Mouse (Mus musculus) forebrain, embryonic 16.5 days (tissue): ENCODE results near the gene Atl2. TPM values are rescaled to one million over a fixed set of nuclear protein-coding genes. Genes with fewer than 3 reads are reported as not detected.

ENCODE experiments used
- ATAC-seq: fragments of 200-750 bp; cut with Nextera tagmentation; 2 replicates; pipeline ENCODE4 v1.8.0; 2017; ENCODE audit warnings: mild to moderate bottlenecking, moderate library complexity
- H3K27ac ChIP-seq: fragments of 300-500 bp; sonication (generic); 2 replicates; pipeline ENCODE4 v1.5.1; 2014; ENCODE audit warnings: low read length, control low read depth
- H3K27me3 ChIP-seq: fragments of 300-500 bp; sonication (generic); replicated peaks from 2 replicates; pipeline ENCODE4 v1.6.1; 2014; ENCODE audit warnings: low read length; ENCODE audit not compliant: control insufficient read depth, insufficient read depth
- H3K36me3 ChIP-seq: fragments of 300-500 bp; sonication (generic); 2 replicates; pipeline ENCODE4 v1.6.1; 2014; ENCODE audit not compliant: control insufficient read depth, insufficient read depth
- H3K4me1 ChIP-seq: fragments of 300-500 bp; sonication (generic); replicated peaks from 2 replicates; pipeline ENCODE4 v1.6.1; 2014; ENCODE audit warnings: low read length; ENCODE audit not compliant: control insufficient read depth, insufficient read depth
- H3K4me2 ChIP-seq: fragments of 300-500 bp; sonication (generic); 2 replicates; pipeline ENCODE4 v1.6.1; 2014; ENCODE audit warnings: mild to moderate bottlenecking, low read length, control low read depth
- H3K4me3 ChIP-seq: fragments of 300-500 bp; sonication (generic); replicated peaks from 2 replicates; pipeline ENCODE4 v1.5.1; 2014; ENCODE audit warnings: mild to moderate bottlenecking, low read length, control low read depth
- H3K9ac ChIP-seq: fragments of 300-500 bp; sonication (generic); replicated peaks from 2 replicates; pipeline ENCODE4 v1.6.1; 2014; ENCODE audit warnings: low read depth, low read length, control low read depth
- H3K9me3 ChIP-seq: fragments of 300-500 bp; sonication (generic); 2 replicates; pipeline ENCODE4 v1.6.1; 2016; ENCODE audit warnings: low read length; ENCODE audit not compliant: control insufficient read depth
- WGBS: fragments of 180-500 bp; shearing (Covaris S2); extraction: QIAGEN DNeasy Blood & Tissue Kit; methylation state at CpG from one replicate; pipeline ENCODE4 v1.1.7; 2014; 5-methylcytosine and 5-hydroxymethylcytosine counted together
- polyA plus RNA-seq: library from polyadenylated mRNA; unstranded; fragments of >200 nt; fragmentation: Nextera tagmentation; extraction: Ambion mirVana; gene quantifications from 2 replicates; pipeline ENCODE4 v1.2.1, GENCODE M21; 2015

Atl2 gene
- polyA plus RNA-seq, 1 experiment from 2014 or later, result 38.6 TPM

DNA sequence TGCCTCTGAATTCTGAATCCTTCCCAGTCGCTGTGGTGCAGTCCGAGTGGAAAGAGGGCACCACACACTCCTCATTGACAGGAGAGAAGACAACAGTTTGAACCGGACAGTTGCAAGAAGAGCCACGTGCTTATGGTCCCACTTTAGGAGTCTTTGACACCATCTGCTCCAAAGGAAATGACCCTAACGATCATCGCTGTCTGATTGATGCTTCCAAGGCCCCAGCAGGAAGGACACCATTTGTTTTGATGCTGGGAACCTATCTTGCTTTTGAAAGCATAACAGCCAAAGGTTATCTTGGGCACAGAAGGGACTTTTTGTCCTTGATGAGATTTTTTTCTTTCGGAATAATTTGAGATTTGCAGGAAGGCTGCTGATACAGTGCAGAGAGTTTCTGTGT lies 58.9 kb downstream of the Atl2 start:
- H3K9ac ChIP-seq, result no peak overlapping the region
- no peak for ATAC-seq
- WGBS, result 79% methylated on average over 7 of the region's 7 CpGs
- no peaks in the 10 kb centered on the region for H3K36me3 ChIP-seq
- H3K4me1 ChIP-seq, result no peaks in the 10 kb centered on the region
- no peaks in the 10 kb centered on the region for H3K27me3 ChIP-seq
- no peak overlapping the region for H3K27ac ChIP-seq
- H3K4me2 ChIP-seq, result no peak overlapping the region
- H3K4me3 ChIP-seq, result no peak overlapping the region
- H3K9me3 ChIP-seq, result no peaks in the 10 kb centered on the region

DNA sequence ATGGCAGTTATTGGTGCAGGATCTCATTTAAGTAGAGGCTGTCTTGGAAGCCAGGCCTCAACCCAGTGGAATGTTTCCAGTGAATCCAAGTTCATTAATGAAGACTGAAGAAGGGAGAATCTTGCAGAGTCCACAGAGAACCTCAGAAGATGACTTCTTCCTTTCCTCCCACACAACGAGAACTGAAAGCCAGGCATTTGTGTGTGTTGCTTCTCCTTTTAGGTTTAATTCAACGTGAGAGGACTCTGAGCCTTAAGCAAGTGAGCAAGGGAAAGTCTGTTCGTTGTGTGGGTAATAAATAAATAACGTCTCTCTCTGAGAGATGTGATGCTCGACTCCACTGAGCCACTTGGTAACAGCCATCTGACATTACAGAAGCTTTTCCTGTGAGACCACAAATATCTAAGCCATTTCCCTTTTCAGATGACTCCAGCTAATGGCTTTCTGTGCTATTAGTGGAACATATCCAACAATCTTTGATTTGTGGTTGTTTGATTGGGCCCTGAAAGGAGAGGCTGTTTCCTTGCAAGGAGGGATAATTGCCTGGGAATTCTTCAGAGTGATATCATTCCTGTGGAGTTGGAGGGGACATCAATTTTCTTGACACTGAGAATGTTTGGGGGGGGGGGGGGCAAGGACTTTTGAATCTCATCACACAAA lies 60.1 kb downstream of the Atl2 start:
- no peak overlapping the region for H3K4me3 ChIP-seq
- H3K4me2 ChIP-seq, result no peak overlapping the region
- no peak overlapping the region for H3K9ac ChIP-seq
- no peak overlapping the region for H3K27ac ChIP-seq
- H3K4me1 ChIP-seq, result no peaks in the 10 kb centered on the region
- no peaks in the 10 kb centered on the region for H3K36me3 ChIP-seq
- ATAC-seq, result no peak
- no peaks in the 10 kb centered on the region for H3K9me3 ChIP-seq
- 75% methylated on average over 5 of the region's 5 CpGs for WGBS
- H3K27me3 ChIP-seq, result no peaks in the 10 kb centered on the region

GRCm38 (mm10) chr17:79832284-79832683 lies 63.6 kb downstream of the Atl2 start:
- Histone ChIP-seq H3K9me3 (no peaks in the 10 kb centered on the region), H3K4me2 (no peak overlapping the region), H3K4me3 (no peak overlapping the region), H3K36me3 (no peaks in the 10 kb centered on the region), H3K9ac (no peak overlapping the region), H3K27ac (no peak overlapping the region), H3K27me3 (no peaks in the 10 kb centered on the region), H3K4me1 (no peaks in the 10 kb centered on the region)
- 59% methylated on average over 1 of the region's 1 CpGs for WGBS
- ATAC-seq, result no peak

- H3K9ac ChIP-seq, result no peak overlapping the region
- no peak for ATAC-seq
- 70% methylated on average over 6 of the region's 6 CpGs for WGBS
- no peak overlapping the region for H3K27ac ChIP-seq
- H3K4me2 ChIP-seq, result no peak overlapping the region
- no peaks in the 10 kb centered on the region for H3K9me3 ChIP-seq
- peaks cover 5% of the 10 kb centered on the region; the same call in 1 of the 2 replicates for H3K4me1 ChIP-seq
- H3K27me3 ChIP-seq, result no peaks in the 10 kb centered on the region
- H3K4me3 ChIP-seq, result no peak overlapping the region
- no peaks in the 10 kb centered on the region for H3K36me3 ChIP-seq
Observed at GRCm38 (mm10) chr17:79826482-79827034, 69.4 kb downstream of the Atl2 start.

- H3K4me3 ChIP-seq, result no peak overlapping the region
- no peaks in the 10 kb centered on the region for H3K27me3 ChIP-seq
- H3K9ac ChIP-seq, result no peak overlapping the region
- WGBS, result 73% methylated on average over 11 of the region's 11 CpGs
- H3K9me3 ChIP-seq, result no peaks in the 10 kb centered on the region
- peaks cover 5% of the 10 kb centered on the region; the same call in 1 of the 2 replicates for H3K4me1 ChIP-seq
- ATAC-seq, result peak; percentile 49; the same call in 1 of the 2 replicates
- no peak overlapping the region for H3K27ac ChIP-seq
- no peak overlapping the region for H3K4me2 ChIP-seq
- H3K36me3 ChIP-seq, result no peaks in the 10 kb centered on the region
Observed at GRCm38 (mm10) chr17:79825241-79826030, 70.5 kb downstream of the Atl2 start.

- 42% methylated on average over 1 of the region's 1 CpGs for WGBS
- ATAC-seq, result no peak
- Histone ChIP-seq H3K9me3 (no peaks in the 10 kb centered on the region), H3K27ac (no peak overlapping the region), H3K36me3 (no peaks in the 10 kb centered on the region), H3K4me1 (peaks cover 5% of the 10 kb centered on the region; the same call in 1 of the 2 replicates), H3K27me3 (no peaks in the 10 kb centered on the region), H3K9ac (no peak overlapping the region), H3K4me2 (no peak overlapping the region), H3K4me3 (no peak overlapping the region)
Observed at GRCm38 (mm10) chr17:79824406-79824805, 71.5 kb downstream of the Atl2 start.

GRCm38 (mm10) chr17:79818884-79819283 lies 77.0 kb downstream of the Atl2 start:
- Histone ChIP-seq H3K27ac (no peak overlapping the region), H3K9me3 (no peaks in the 10 kb centered on the region), H3K36me3 (no peaks in the 10 kb centered on the region), H3K9ac (no peak overlapping the region), H3K27me3 (no peaks in the 10 kb centered on the region), H3K4me2 (no peak overlapping the region), H3K4me1 (no peaks in the 10 kb centered on the region), H3K4me3 (no peak overlapping the region)
- 20% methylated on average over 3 of the region's 3 CpGs for whole genome bisulfite sequencing
- no peak for ATAC-seq

DNA sequence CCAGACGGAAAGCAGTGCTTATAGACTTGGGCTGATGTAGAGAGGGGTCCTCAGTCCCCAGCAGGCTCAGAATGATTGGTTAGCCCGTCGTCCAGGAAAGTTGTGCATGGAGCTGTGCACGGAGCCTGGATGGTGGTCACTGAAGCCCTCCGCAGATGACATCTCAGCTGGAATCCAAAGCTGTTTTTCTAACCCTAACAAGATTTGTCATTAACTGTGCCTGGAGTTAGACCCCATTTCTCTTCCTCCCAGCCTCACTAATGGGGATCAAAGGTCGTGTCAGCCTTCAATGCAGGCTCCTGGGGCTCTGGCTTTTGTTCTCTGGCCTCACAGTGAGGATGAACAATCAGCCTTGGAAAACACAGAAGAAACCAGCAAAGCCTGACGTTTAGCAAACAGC lies 77.9 kb downstream of the Atl2 start:
- ATAC-seq, result no peak

GRCm38 (mm10) chr17:79817551-79817950 lies 78.4 kb downstream of the Atl2 start:
- H3K9ac ChIP-seq, result no peak overlapping the region
- no peak overlapping the region for H3K4me2 ChIP-seq
- no peaks in the 10 kb centered on the region for H3K27me3 ChIP-seq
- H3K27ac ChIP-seq, result no peak overlapping the region
- 43% methylated on average over 9 of the region's 9 CpGs for WGBS
- H3K36me3 ChIP-seq, result no peaks in the 10 kb centered on the region
- no peak for ATAC-seq
- H3K4me3 ChIP-seq, result no peak overlapping the region
- H3K9me3 ChIP-seq, result no peaks in the 10 kb centered on the region
- no peaks in the 10 kb centered on the region for H3K4me1 ChIP-seq

More for the DNA sequence above, 77.9 kb downstream of the Atl2 start:
- WGBS, result 5% methylated on average over 7 of the region's 7 CpGs
- no peaks in the 10 kb centered on the region for H3K4me1 ChIP-seq
- H3K9ac ChIP-seq, result no peak overlapping the region
- H3K4me3 ChIP-seq, result no peak overlapping the region
- H3K27me3 ChIP-seq, result no peaks in the 10 kb centered on the region
- H3K36me3 ChIP-seq, result no peaks in the 10 kb centered on the region
- H3K4me2 ChIP-seq, result no peak overlapping the region
- H3K9me3 ChIP-seq, result no peaks in the 10 kb centered on the region
- no peak overlapping the region for H3K27ac ChIP-seq
